Mouse (Mus musculus): ENCODE results near the gene Zfp692. TPM values are rescaled to one million over a fixed set of nuclear protein-coding genes. Genes with fewer than 3 reads are reported as not detected.

Zfp692 gene
- polyA plus RNA-seq, 1 experiment = 15.8 TPM

DNA sequence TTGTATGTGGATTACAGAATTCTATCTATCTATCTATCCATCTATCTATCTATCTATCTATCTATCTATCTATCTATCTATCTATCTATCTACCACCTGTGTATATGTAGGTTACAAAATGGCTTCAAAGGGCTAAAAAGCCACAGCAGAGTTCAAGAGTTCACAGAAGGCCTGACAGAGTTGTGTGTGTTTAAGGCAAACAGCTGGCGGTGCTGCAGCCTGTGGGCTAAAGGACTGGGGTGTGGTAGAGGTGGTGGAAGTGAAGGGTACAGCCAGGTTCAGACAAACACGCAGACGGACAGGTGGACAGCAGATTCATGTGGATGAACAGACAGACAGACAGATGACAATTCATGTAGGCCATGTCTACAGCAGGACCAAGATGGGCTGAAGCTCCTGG lies 38.6 kb upstream of the Zfp692 start:
- TF ChIP-seq POLR2A (IDR thresholded peaks at IDR 0.05; ENCODE audit: low read depth, low read length) (no peak), CTCF (IDR thresholded peaks at IDR 0.05; ENCODE audit: extremely low read depth, insufficient read length, insufficient replicate concordance, low read depth, low read length) (no peak)
- Histone ChIP-seq H3K27ac (ENCODE audit: insufficient read depth, low read depth, low read length) (no peak overlapping the region), H3K36me3 (ENCODE audit: control insufficient read depth, insufficient read depth, low read length) (no peaks in the 10 kb centered on the region), H3K4me3 (ENCODE audit: low read depth, low read length) (no peak overlapping the region), H3K27me3 (ENCODE audit: control insufficient read depth, insufficient read depth, low read length) (no peaks in the 10 kb centered on the region), H3K4me1 (ENCODE audit: control insufficient read depth, insufficient read depth, insufficient read length, low read length) (no peaks in the 10 kb centered on the region)
- WGBS = 49% methylated on average over 3 of the region's 3 CpGs

DNA sequence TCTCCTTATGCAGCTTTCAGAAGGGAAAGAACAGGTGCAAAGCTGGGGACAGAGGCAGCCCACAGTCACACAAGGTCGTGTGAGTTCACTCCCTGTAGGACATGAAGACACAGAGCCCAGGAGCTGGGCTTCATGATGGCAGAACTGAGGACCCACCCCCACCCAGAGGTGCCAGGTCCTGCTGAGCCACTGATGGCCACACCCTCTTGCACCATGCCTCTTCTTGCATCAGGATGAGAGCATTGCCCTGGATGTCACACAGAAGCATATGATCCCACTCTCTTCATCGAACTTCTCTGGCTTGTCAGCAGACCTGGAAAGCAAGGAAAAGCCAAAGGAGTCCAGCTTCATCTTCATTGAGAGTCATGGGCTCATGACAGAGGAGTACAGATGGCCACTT lies 32.3 kb upstream of the Zfp692 start, which contains the start of gene 4930438A08Rik:
4930438A08Rik (plus strand) TSS at position 228 of the 400 bp plus-strand sequence.
- H3K27ac ChIP-seq (ENCODE audit: insufficient read depth, low read depth, low read length) = no peak within 1 kb of the TSS
- no peaks in the 10 kb centered on the region for H3K4me1 ChIP-seq (ENCODE audit: control insufficient read depth, insufficient read depth, insufficient read length, low read length)
- WGBS = 35% methylated on average over 2 of the region's 2 CpGs
- TF ChIP-seq CTCF (IDR thresholded peaks at IDR 0.05; ENCODE audit: extremely low read depth, insufficient read length, insufficient replicate concordance, low read depth, low read length) (no peak), POLR2A (IDR thresholded peaks at IDR 0.05; ENCODE audit: low read depth, low read length) (no peak)
- no peaks in the 10 kb centered on the region for H3K27me3 ChIP-seq (ENCODE audit: control insufficient read depth, insufficient read depth, low read length)
- no peaks in the 10 kb centered on the region for H3K36me3 ChIP-seq (ENCODE audit: control insufficient read depth, insufficient read depth, low read length)
- H3K4me3 ChIP-seq (ENCODE audit: low read depth, low read length) = no peak within 1 kb of the TSS

DNA sequence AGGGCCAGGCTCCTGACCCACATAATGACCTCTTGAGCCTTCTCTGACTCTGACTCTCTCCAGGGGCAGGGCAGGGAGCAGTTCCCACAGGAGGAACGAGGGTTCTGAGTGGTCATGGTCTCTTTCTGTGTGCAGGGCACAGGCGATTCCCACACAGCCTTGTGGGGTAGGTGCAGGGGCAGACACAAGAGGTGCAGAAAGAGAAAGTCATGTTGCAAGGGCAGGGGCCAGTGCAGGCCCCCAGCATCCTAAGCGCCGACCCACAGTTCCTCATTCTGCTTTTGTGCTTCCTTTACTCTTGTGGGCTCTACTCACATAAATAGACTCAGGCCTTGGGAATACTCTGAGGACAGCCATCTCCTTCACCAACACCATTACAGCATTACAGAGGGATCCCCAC lies 31.1 kb upstream of the Zfp692 start:
- WGBS = 76% methylated on average over 4 of the region's 4 CpGs
- Histone ChIP-seq H3K27me3 (ENCODE audit: control insufficient read depth, insufficient read depth, low read length) (no peaks in the 10 kb centered on the region), H3K36me3 (ENCODE audit: control insufficient read depth, insufficient read depth, low read length) (no peaks in the 10 kb centered on the region), H3K27ac (ENCODE audit: insufficient read depth, low read depth, low read length) (no peak overlapping the region), H3K4me1 (ENCODE audit: control insufficient read depth, insufficient read depth, insufficient read length, low read length) (no peaks in the 10 kb centered on the region), H3K4me3 (ENCODE audit: low read depth, low read length) (no peak overlapping the region)
- TF ChIP-seq POLR2A (IDR thresholded peaks at IDR 0.05; ENCODE audit: low read depth, low read length) (no peak), CTCF (IDR thresholded peaks at IDR 0.05; ENCODE audit: extremely low read depth, insufficient read length, insufficient replicate concordance, low read depth, low read length) (no peak)

- H3K27me3 ChIP-seq (ENCODE audit: control insufficient read depth, insufficient read depth, low read length) = no peaks in the 10 kb centered on the region
- WGBS = 80% methylated on average over 13 of the region's 13 CpGs
- H3K36me3 ChIP-seq (ENCODE audit: control insufficient read depth, insufficient read depth, low read length) = no peaks in the 10 kb centered on the region
- H3K27ac ChIP-seq (ENCODE audit: insufficient read depth, low read depth, low read length) = no peak overlapping the region
- H3K4me1 ChIP-seq (ENCODE audit: control insufficient read depth, insufficient read depth, insufficient read length, low read length) = no peaks in the 10 kb centered on the region
- H3K4me3 ChIP-seq (ENCODE audit: low read depth, low read length) = no peak overlapping the region
- no peak for TF ChIP-seq POLR2A (IDR thresholded peaks at IDR 0.05; ENCODE audit: low read depth, low read length)
- no peak for TF ChIP-seq CTCF (IDR thresholded peaks at IDR 0.05; ENCODE audit: extremely low read depth, insufficient read length, insufficient replicate concordance, low read depth, low read length)
Measured at GRCm38 (mm10) chr11:58281970-58282496, 24.8 kb upstream of the Zfp692 start.

- no peaks in the 10 kb centered on the region for H3K4me1 ChIP-seq (ENCODE audit: control insufficient read depth, insufficient read depth, insufficient read length, low read length)
- no peak overlapping the region for H3K4me3 ChIP-seq (ENCODE audit: low read depth, low read length)
- H3K36me3 ChIP-seq (ENCODE audit: control insufficient read depth, insufficient read depth, low read length) = no peaks in the 10 kb centered on the region
- peaks cover 3% of the 10 kb centered on the region; the same call in 1 of the 2 replicates for H3K27me3 ChIP-seq (ENCODE audit: control insufficient read depth, insufficient read depth, low read length)
- WGBS = 70% methylated on average over 5 of the region's 5 CpGs
- H3K27ac ChIP-seq (ENCODE audit: insufficient read depth, low read depth, low read length) = no peak overlapping the region
- TF ChIP-seq CTCF (IDR thresholded peaks at IDR 0.05; ENCODE audit: extremely low read depth, insufficient read length, insufficient replicate concordance, low read depth, low read length) = no peak
- no peak for TF ChIP-seq POLR2A (IDR thresholded peaks at IDR 0.05; ENCODE audit: low read depth, low read length)
Measured at GRCm38 (mm10) chr11:58282518-58282917, 24.4 kb upstream of the Zfp692 start.

- Histone ChIP-seq H3K27me3 (ENCODE audit: control insufficient read depth, insufficient read depth, low read length) (peaks cover 4% of the 10 kb centered on the region; the same call in 1 of the 2 replicates), H3K27ac (ENCODE audit: insufficient read depth, low read depth, low read length) (no peak overlapping the region), H3K4me1 (ENCODE audit: control insufficient read depth, insufficient read depth, insufficient read length, low read length) (no peaks in the 10 kb centered on the region), H3K4me3 (ENCODE audit: low read depth, low read length) (no peak overlapping the region), H3K36me3 (ENCODE audit: control insufficient read depth, insufficient read depth, low read length) (no peaks in the 10 kb centered on the region)
- WGBS = 60% methylated on average over 9 of the region's 9 CpGs
- TF ChIP-seq POLR2A (IDR thresholded peaks at IDR 0.05; ENCODE audit: low read depth, low read length) (no peak), CTCF (IDR thresholded peaks at IDR 0.05; ENCODE audit: extremely low read depth, insufficient read length, insufficient replicate concordance, low read depth, low read length) (no peak)
Measured at GRCm38 (mm10) chr11:58289992-58290682, 16.7 kb upstream of the Zfp692 start.

DNA sequence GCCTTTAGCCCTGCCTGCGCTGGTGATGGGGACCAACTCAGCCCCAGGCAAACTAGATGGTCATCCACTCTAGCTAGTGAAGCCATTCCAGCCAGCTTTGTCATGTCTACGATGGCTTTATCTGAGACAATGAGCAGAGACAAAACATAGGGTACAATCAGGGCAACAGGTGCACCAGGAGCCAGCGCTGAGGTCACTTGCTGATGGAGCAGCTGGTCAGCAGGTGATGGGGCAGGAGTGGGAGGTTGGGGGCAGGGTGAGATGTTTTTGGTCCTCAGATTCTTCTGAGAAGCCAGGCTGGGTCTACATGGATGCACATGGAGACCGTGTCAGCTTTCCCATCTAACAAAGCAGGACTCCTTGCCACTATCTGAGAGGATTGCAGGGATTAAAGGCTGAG lies 16.1 kb upstream of the Zfp692 start:
- no peaks in the 10 kb centered on the region for H3K4me1 ChIP-seq (ENCODE audit: control insufficient read depth, insufficient read depth, insufficient read length, low read length)
- H3K27ac ChIP-seq (ENCODE audit: insufficient read depth, low read depth, low read length) = no peak overlapping the region
- TF ChIP-seq CTCF (IDR thresholded peaks at IDR 0.05; ENCODE audit: extremely low read depth, insufficient read length, insufficient replicate concordance, low read depth, low read length) (no peak), POLR2A (IDR thresholded peaks at IDR 0.05; ENCODE audit: low read depth, low read length) (no peak)
- WGBS = 82% methylated on average over 4 of the region's 4 CpGs
- no peak overlapping the region for H3K4me3 ChIP-seq (ENCODE audit: low read depth, low read length)
- H3K27me3 ChIP-seq (ENCODE audit: control insufficient read depth, insufficient read depth, low read length) = peaks cover 4% of the 10 kb centered on the region; the same call in 1 of the 2 replicates
- H3K36me3 ChIP-seq (ENCODE audit: control insufficient read depth, insufficient read depth, low read length) = no peaks in the 10 kb centered on the region
